ENCODE assay signal across 19 mouse cellular contexts in genomic region chr7:43476376-43476775, GRCm38 (mm10). TPM values are rescaled to one million over a fixed set of nuclear protein-coding genes. Genes with fewer than 3 reads are reported as not detected.
DNase-seq lines count a peak whose midpoint lies in the region; ATAC-seq and TF ChIP-seq lines count a peak whose summit lies in the region.
"Had no signal": no experiment of that assay in that cellular context is flagged by ENCODE, and none has a peak within 500 bp of the region (broad histone marks: within the 10 kb centered on the region; RNA-seq: fewer than 3 reads in every experiment).

No protein-coding gene starts in this region.

- 1% methylated on average over 13 of the region's 13 CpGs for WGBS in heart, embryonic 15.5 days
- WGBS in midbrain, embryonic 12.5 days, result 7% methylated on average over 13 of the region's 13 CpGs
- WGBS in midbrain, postnatal 0 days, result 17% methylated on average over 13 of the region's 13 CpGs
- 4% methylated on average over 13 of the region's 13 CpGs for WGBS in embryonic facial prominence, embryonic 10.5 days
- WGBS in neural tube, embryonic 12.5 days, result 3% methylated on average over 13 of the region's 13 CpGs

- ATAC-seq in heart, embryonic 15.5 days (replicated peaks; ENCODE audit: insufficient number of reproducible peaks, insufficient read depth, low FRiP score, low read depth), result no peak
- 0 out of 2 replicates have a peak, but pooled peaks have one; percentile 36 for ATAC-seq in midbrain, embryonic 12.5 days (ENCODE audit: low FRiP score, low read depth)
- ATAC-seq in midbrain, postnatal 0 days (ENCODE audit: low FRiP score), result no peak
- peak; percentile 22; the same call in 1 of the 2 replicates for ATAC-seq in neural tube, embryonic 12.5 days (ENCODE audit: low FRiP score, low read depth)

- H3K4me1 ChIP-seq in heart, embryonic 15.5 days (replicated peaks), result peaks cover 9% of the 10 kb centered on the region
- H3K4me1 ChIP-seq in midbrain, embryonic 12.5 days, result peaks cover 18% of the 10 kb centered on the region; the same call in 1 of the 2 replicates
- H3K4me1 ChIP-seq in midbrain, postnatal 0 days (ENCODE audit: insufficient read depth, low read length), result no peaks in the 10 kb centered on the region
- H3K4me1 ChIP-seq in embryonic facial prominence, embryonic 10.5 days, result peaks cover 15% of the 10 kb centered on the region
- H3K4me1 ChIP-seq in neural tube, embryonic 12.5 days, result no peaks in the 10 kb centered on the region
- H3K4me1 ChIP-seq: liver, embryonic 15.5 days; stomach, embryonic 15.5 days had no signal

- no peak overlapping the region for H3K27ac ChIP-seq in heart, embryonic 15.5 days
- no peak overlapping the region for H3K27ac ChIP-seq in midbrain, embryonic 12.5 days (replicated peaks)
- H3K27ac ChIP-seq in midbrain, postnatal 0 days (ENCODE audit: low read depth, low read length), result no peak overlapping the region
- H3K27ac ChIP-seq in embryonic facial prominence, embryonic 10.5 days (replicated peaks), result no peak overlapping the region
- no peak overlapping the region for H3K27ac ChIP-seq in neural tube, embryonic 12.5 days
- H3K27ac ChIP-seq: liver, embryonic 15.5 days; macrophage; neural tube, embryonic 13.5 days; stomach, embryonic 15.5 days had no signal

- no peaks in the 10 kb centered on the region for H3K36me3 ChIP-seq in heart, embryonic 15.5 days
- H3K36me3 ChIP-seq in midbrain, embryonic 12.5 days, result peaks cover 11% of the 10 kb centered on the region
- peaks cover 28% of the 10 kb centered on the region for H3K36me3 ChIP-seq in midbrain, postnatal 0 days (ENCODE audit: insufficient read depth, low read length)
- no peaks in the 10 kb centered on the region; the same call in 1 of the 2 replicates for H3K36me3 ChIP-seq in embryonic facial prominence, embryonic 10.5 days (replicated peaks)
- H3K36me3 ChIP-seq in neural tube, embryonic 12.5 days, result peaks cover 14% of the 10 kb centered on the region; the same call in 1 of the 2 replicates
- H3K36me3 ChIP-seq: liver, embryonic 15.5 days; stomach, embryonic 15.5 days had no signal

- peaks cover 48% of the 10 kb centered on the region for H3K27me3 ChIP-seq in heart, embryonic 15.5 days
- H3K27me3 ChIP-seq in midbrain, embryonic 12.5 days, result peaks cover 49% of the 10 kb centered on the region
- H3K27me3 ChIP-seq in midbrain, postnatal 0 days (ENCODE audit: insufficient read depth, low read length), result no peaks in the 10 kb centered on the region
- peaks cover 66% of the 10 kb centered on the region for H3K27me3 ChIP-seq in embryonic facial prominence, embryonic 10.5 days (replicated peaks; ENCODE audit: low read depth, poor library complexity, severe bottlenecking)
- peaks cover 60% of the 10 kb centered on the region for H3K27me3 ChIP-seq in neural tube, embryonic 12.5 days (replicated peaks)

- TF ChIP-seq CTCF in midbrain, postnatal 0 days (IDR thresholded peaks at IDR 0.05), result no peak

- no peaks in the 10 kb centered on the region for H3K9me3 ChIP-seq in heart, embryonic 15.5 days (replicated peaks)
- no peaks in the 10 kb centered on the region for H3K9me3 ChIP-seq in midbrain, embryonic 12.5 days
- no peaks in the 10 kb centered on the region for H3K9me3 ChIP-seq in midbrain, postnatal 0 days (ENCODE audit: low read length)
- no peaks in the 10 kb centered on the region for H3K9me3 ChIP-seq in embryonic facial prominence, embryonic 10.5 days
- no peaks in the 10 kb centered on the region for H3K9me3 ChIP-seq in neural tube, embryonic 12.5 days
- H3K9me3 ChIP-seq: liver, embryonic 15.5 days; neural tube, embryonic 13.5 days; stomach, embryonic 15.5 days had no signal

- H3K4me3 ChIP-seq in heart, embryonic 15.5 days, result no peak overlapping the region
- H3K4me3 ChIP-seq in midbrain, embryonic 12.5 days, result no peak overlapping the region
- no peak overlapping the region for H3K4me3 ChIP-seq in midbrain, postnatal 0 days (ENCODE audit: low read depth, low read length)
- peak overlapping the region; percentile 32; the same call in 1 of the 2 replicates for H3K4me3 ChIP-seq in embryonic facial prominence, embryonic 10.5 days
- no peak overlapping the region for H3K4me3 ChIP-seq in neural tube, embryonic 12.5 days
- H3K4me3 ChIP-seq: liver, embryonic 15.5 days; neural tube, embryonic 13.5 days; stomach, embryonic 15.5 days had no signal

- H3K9ac ChIP-seq in heart, embryonic 15.5 days, result no peak overlapping the region
- no peak overlapping the region; the same call in 1 of the 2 replicates for H3K9ac ChIP-seq in midbrain, embryonic 12.5 days (replicated peaks)
- no peak overlapping the region for H3K9ac ChIP-seq in midbrain, postnatal 0 days (replicated peaks; ENCODE audit: low read length, poor library complexity, severe bottlenecking)
- H3K9ac ChIP-seq in neural tube, embryonic 12.5 days, result no peak overlapping the region
- H3K9ac ChIP-seq: liver, embryonic 15.5 days; neural tube, embryonic 13.5 days; stomach, embryonic 15.5 days had no signal

- H3K4me2 ChIP-seq in heart, embryonic 15.5 days, result peak overlapping the region; percentile 27; the same call in 1 of the 2 replicates
- no peak overlapping the region for H3K4me2 ChIP-seq in midbrain, embryonic 12.5 days (replicated peaks)
- no peak overlapping the region for H3K4me2 ChIP-seq in midbrain, postnatal 0 days (ENCODE audit: low read depth, low read length, poor library complexity, severe bottlenecking)
- H3K4me2 ChIP-seq in neural tube, embryonic 12.5 days (replicated peaks), result no peak overlapping the region
- H3K4me2 ChIP-seq: liver, embryonic 15.5 days; neural tube, embryonic 13.5 days; stomach, embryonic 15.5 days had no signal

- no peak for DNase-seq in heart, postnatal 14 days
- DNase-seq in midbrain, postnatal 0 days (ENCODE audit: low spot score), result no peak
- DNase-seq in embryonic facial prominence, embryonic 10.5 days (ENCODE audit: low spot score), result peak; percentile 67
- no peak for DNase-seq in adrenal gland, postnatal 25 days
- no peak for DNase-seq in MN1 (ENCODE audit: low spot score)
- DNase-seq: cerebellum, adult 11 months; right cerebral cortex, postnatal 14 days had no signal

- intact Hi-C loops in heart, postnatal 14 days (cut with DNase I), result no loop called here

RNA-seq across cellular contexts. Expression of gene Vsig10l, which starts 13.4 kb away (rescaled TPM):
- polyA plus RNA-seq in heart, embryonic 15.5 days (2015; fragmentation: Nextera tagmentation; extraction: Ambion mirVana), result 2.9 and 4.4 TPM in 2 replicates
- 1 to 10 TPM; 2.1 to 3.5 TPM for total RNA-seq in heart, postnatal 14 days (2021)
- polyA plus RNA-seq in midbrain, embryonic 12.5 days (2016; fragmentation: Nextera tagmentation; extraction: Ambion mirVana), result 4.0 and 7.4 TPM in 2 replicates
- 25.8 and 40.2 TPM in 2 replicates for total RNA-seq in midbrain, postnatal 0 days (2014; rRNA removed)
- polyA plus RNA-seq in midbrain, postnatal 0 days (2015; fragmentation: Nextera tagmentation; extraction: Ambion mirVana), result 29.0 and 29.7 TPM in 2 replicates
- polyA plus RNA-seq in embryonic facial prominence, embryonic 10.5 days (2016; fragmentation: Nextera tagmentation; extraction: Ambion mirVana), result 1.2 and 2.3 TPM in 2 replicates
- 4.6 and 5.5 TPM in 2 replicates for polyA plus RNA-seq in neural tube, embryonic 12.5 days (2016; fragmentation: Nextera tagmentation; extraction: Ambion mirVana)
- total RNA-seq in adrenal gland, postnatal 25 days (2021), result 3.6 and 4.6 TPM in 2 replicates

RNA-seq across cellular contexts. Expression of gene Iglon5, which starts 13.5 kb away (rescaled TPM):
- polyA plus RNA-seq in heart, embryonic 15.5 days (2015; fragmentation: Nextera tagmentation; extraction: Ambion mirVana), result 0.28 TPM in 1 of 2 replicates, not detected in the other
- under 1 TPM; 0.24 to 0.36 TPM for total RNA-seq in heart, postnatal 14 days (2021)
- 3.9 and 4.1 TPM in 2 replicates for polyA plus RNA-seq in midbrain, embryonic 12.5 days (2016; fragmentation: Nextera tagmentation; extraction: Ambion mirVana)
- 54.7 and 72.4 TPM in 2 replicates for total RNA-seq in midbrain, postnatal 0 days (2014; rRNA removed)
- 7.8 and 7.9 TPM in 2 replicates for polyA plus RNA-seq in midbrain, postnatal 0 days (2015; fragmentation: Nextera tagmentation; extraction: Ambion mirVana)
- 0.70 and 0.71 TPM in 2 replicates for polyA plus RNA-seq in embryonic facial prominence, embryonic 10.5 days (2016; fragmentation: Nextera tagmentation; extraction: Ambion mirVana)
- polyA plus RNA-seq in neural tube, embryonic 12.5 days (2016; fragmentation: Nextera tagmentation; extraction: Ambion mirVana), result 4.0 and 4.5 TPM in 2 replicates
- total RNA-seq in adrenal gland, postnatal 25 days (2021), result 1.3 and 2.1 TPM in 2 replicates
- polyA plus RNA-seq: liver, embryonic 15.5 days; macrophage had no signal

RNA-seq across cellular contexts. Expression of gene 4931406B18Rik, which starts 29.4 kb away (rescaled TPM):
- polyA plus RNA-seq in heart, embryonic 15.5 days (2015; fragmentation: Nextera tagmentation; extraction: Ambion mirVana), result not detected in 2 replicates
- not detected for total RNA-seq in heart, postnatal 14 days (2021)
- not detected in 2 replicates for polyA plus RNA-seq in midbrain, embryonic 12.5 days (2016; fragmentation: Nextera tagmentation; extraction: Ambion mirVana)
- total RNA-seq in midbrain, postnatal 0 days (2014; rRNA removed), result not detected in 2 replicates
- not detected in 2 replicates for polyA plus RNA-seq in midbrain, postnatal 0 days (2015; fragmentation: Nextera tagmentation; extraction: Ambion mirVana)
- not detected in 2 replicates for polyA plus RNA-seq in embryonic facial prominence, embryonic 10.5 days (2016; fragmentation: Nextera tagmentation; extraction: Ambion mirVana)
- polyA plus RNA-seq in neural tube, embryonic 12.5 days (2016; fragmentation: Nextera tagmentation; extraction: Ambion mirVana), result not detected in 2 replicates
- total RNA-seq in adrenal gland, postnatal 25 days (2021), result not detected in 2 replicates
- total RNA-seq: adrenal gland, postnatal 4 days; heart, adult 8-10 months; layer of hippocampus, adult 8-10 months; left cerebral cortex, postnatal 10 days had no signal
- polyA plus RNA-seq: inflammation-experienced regulatory T-cells, adult 6 months; liver, embryonic 15.5 days; macrophage; neural tube, embryonic 13.5 days; stomach, embryonic 15.5 days had no signal

RNA-seq across cellular contexts. Expression of gene Gm45233, which starts 32.4 kb away (rescaled TPM):
- polyA plus RNA-seq in heart, embryonic 15.5 days (2015; fragmentation: Nextera tagmentation; extraction: Ambion mirVana), result 0.31 and 0.43 TPM in 2 replicates
- total RNA-seq in heart, postnatal 14 days (2021), result 1 to 10 TPM in 1 of 2 experiments, under 1 TPM in 1; 0.45 to 1.5 TPM
- 1.4 TPM in 1 of 2 replicates, not detected in the other for polyA plus RNA-seq in midbrain, embryonic 12.5 days (2016; fragmentation: Nextera tagmentation; extraction: Ambion mirVana)
- 1.7 and 6.6 TPM in 2 replicates for total RNA-seq in midbrain, postnatal 0 days (2014; rRNA removed)
- polyA plus RNA-seq in midbrain, postnatal 0 days (2015; fragmentation: Nextera tagmentation; extraction: Ambion mirVana), result 0.44 and 0.71 TPM in 2 replicates
- polyA plus RNA-seq in embryonic facial prominence, embryonic 10.5 days (2016; fragmentation: Nextera tagmentation; extraction: Ambion mirVana), result 0.24 and 0.67 TPM in 2 replicates
- 0.49 TPM in 1 of 2 replicates, not detected in the other for polyA plus RNA-seq in neural tube, embryonic 12.5 days (2016; fragmentation: Nextera tagmentation; extraction: Ambion mirVana)
- total RNA-seq in adrenal gland, postnatal 25 days (2021), result 1.5 TPM in 1 of 2 replicates, not detected in the other
- polyA plus RNA-seq: inflammation-experienced regulatory T-cells, adult 6 months; liver, embryonic 15.5 days; macrophage had no signal

RNA-seq across cellular contexts. Expression of gene Etfb, which starts 32.5 kb away (rescaled TPM):
- 631 and 668 TPM in 2 replicates for polyA plus RNA-seq in heart, embryonic 15.5 days (2015; fragmentation: Nextera tagmentation; extraction: Ambion mirVana)
- total RNA-seq in heart, postnatal 14 days (2021), result 1,000 to 10,000 TPM; 1,151 to 1,177 TPM
- 147 and 163 TPM in 2 replicates for polyA plus RNA-seq in midbrain, embryonic 12.5 days (2016; fragmentation: Nextera tagmentation; extraction: Ambion mirVana)
- total RNA-seq in midbrain, postnatal 0 days (2014; rRNA removed), result 27.0 and 28.6 TPM in 2 replicates
- polyA plus RNA-seq in midbrain, postnatal 0 days (2015; fragmentation: Nextera tagmentation; extraction: Ambion mirVana), result 94.0 and 97.8 TPM in 2 replicates
- polyA plus RNA-seq in embryonic facial prominence, embryonic 10.5 days (2016; fragmentation: Nextera tagmentation; extraction: Ambion mirVana), result 231 and 252 TPM in 2 replicates
- polyA plus RNA-seq in neural tube, embryonic 12.5 days (2016; fragmentation: Nextera tagmentation; extraction: Ambion mirVana), result 166 and 188 TPM in 2 replicates
- 373 and 390 TPM in 2 replicates for total RNA-seq in adrenal gland, postnatal 25 days (2021)

Comparison
In these comparisons a context has a peak if more than half of its experiments do, and no peak if none do; other contexts are left out.
1. ATAC-seq: peak in midbrain, embryonic 12.5 days (single experiment) and neural tube, embryonic 12.5 days (single experiment); none in heart, embryonic 15.5 days (single experiment) and midbrain, postnatal 0 days (single experiment).